In the genomic region with DNA sequence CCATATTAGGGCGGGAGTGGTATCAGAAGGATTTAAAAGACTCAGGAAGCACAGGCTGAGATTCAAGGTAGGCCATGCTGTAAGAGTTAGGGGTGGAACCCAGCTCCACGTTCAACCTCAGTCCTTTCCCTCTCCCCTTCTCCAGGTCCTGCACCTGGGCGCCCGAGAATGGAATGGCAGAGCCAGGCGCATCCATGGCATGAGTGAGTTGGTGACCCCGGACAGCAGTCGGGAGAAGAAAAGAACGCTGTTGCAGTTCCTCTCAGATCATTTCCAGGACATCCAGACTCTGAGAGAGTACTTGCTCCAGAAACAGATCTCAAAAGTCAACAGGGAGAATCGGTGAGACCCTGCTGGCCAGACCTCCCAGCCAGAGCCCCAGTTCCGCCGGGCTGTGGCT, we compare ENCODE assay signal across 21 mouse cellular contexts. TPM values are rescaled to one million over a fixed set of nuclear protein-coding genes. Genes with fewer than 3 reads are reported as not detected.
DNase-seq lines count a peak whose midpoint lies in the region; TF ChIP-seq lines count a peak whose summit lies in the region.
"Had no signal": no experiment of that assay in that cellular context is flagged by ENCODE, and none has a peak within 500 bp of the region (broad histone marks: within the 10 kb centered on the region; RNA-seq: fewer than 3 reads in every experiment).

No protein-coding gene starts in this region.

- H3K27ac ChIP-seq in bone marrow, adult 2 months (ENCODE audit: control insufficient read depth, insufficient read depth, low read depth, low read length, poor library complexity): no peak overlapping the region
- H3K27ac ChIP-seq: embryonic facial prominence, embryonic 12.5 days; forebrain, embryonic 12.5 days; heart, embryonic 15.5 days; hindbrain, embryonic 15.5 days had no signal

- 0 out of 2 replicates have a peak, but pooled peaks have one; percentile 13 for TF ChIP-seq POLR2A in bone marrow, adult 2 months (IDR thresholded peaks at IDR 0.05; ENCODE audit: borderline replicate concordance, control insufficient read depth, low read depth, low read length)

- H3K4me3 ChIP-seq in bone marrow, adult 2 months (replicated peaks; ENCODE audit: control insufficient read depth, low read depth, low read length): no peak overlapping the region
- H3K4me3 ChIP-seq: forebrain, embryonic 12.5 days; heart, embryonic 15.5 days had no signal

- no peaks in the 10 kb centered on the region for H3K4me1 ChIP-seq in bone marrow, adult 2 months (ENCODE audit: control insufficient read depth, insufficient read depth, low read length)

- peak; percentile 19 for DNase-seq in cerebellum, adult 9-11 months
- DNase-seq in cerebellum, postnatal 25 days: no peak
- peak; percentile 78 for DNase-seq in heart, adult 11 months
- DNase-seq in heart, adult 8-10 months (ENCODE audit: low spot score): no peak
- peak; percentile 42 for DNase-seq in testis, postnatal 10 days (ENCODE audit: low spot score)
- DNase-seq in testis, postnatal 14 days (ENCODE audit: low spot score): no peak
- DNase-seq: adrenal gland, adult 2 months; adrenal gland, postnatal 25 days; gastrocnemius, adult 2 months; kidney, adult 2 months had no signal

- 89% methylated on average over 11 of the region's 11 CpGs for WGBS in bone marrow, adult 2 months

- TF ChIP-seq CTCF in bone marrow, adult 2 months (IDR thresholded peaks at IDR 0.05; ENCODE audit: control insufficient read depth, insufficient read depth, low read length): no peak

RNA-seq across cellular contexts. Expression of gene Dmac2, which starts 1.5 kb away (rescaled TPM):
- 10 to 100 TPM; 57.8 to 63.3 (median 59.6) TPM for total RNA-seq in heart, adult 8-10 months (2022)
- polyA plus RNA-seq in bone marrow, adult 2 months (2011; ENCODE audit: insufficient read depth, insufficient read length, low replicate concordance, missing spikeins): 11.5 and 23.1 TPM in 2 replicates

RNA-seq across cellular contexts. Expression of gene Erich4, which starts 5.1 kb away (rescaled TPM):
- total RNA-seq in heart, adult 8-10 months (2022): under 1 TPM in 1 of 4 experiments, not detected in 3; 0.32 TPM
- polyA plus RNA-seq in bone marrow, adult 2 months (2011; ENCODE audit: insufficient read depth, insufficient read length, low replicate concordance, missing spikeins): not detected in 2 replicates
- total RNA-seq: adrenal gland, adult 2 months; adrenal gland, postnatal 25 days; CH12.LX; gastrocnemius, adult 2 months had no signal
- polyA plus RNA-seq: activated CD4-positive, CD25-positive, alpha-beta regulatory T cell, adult 4 months; adrenal gland, adult 2 months; cortical plate, adult 2 months; embryonic facial prominence, embryonic 12.5 days; forebrain, embryonic 12.5 days; heart, embryonic 11.5 days; heart, embryonic 15.5 days; hindbrain, embryonic 11.5 days; hindbrain, embryonic 15.5 days; Patski had no signal

RNA-seq across cellular contexts. Expression of gene B3gnt8, which starts 5.7 kb away (rescaled TPM):
- 1 to 10 TPM; 1.9 to 2.5 (median 2.4) TPM for total RNA-seq in heart, adult 8-10 months (2022)
- 15.2 and 26.9 TPM in 2 replicates for polyA plus RNA-seq in bone marrow, adult 2 months (2011; ENCODE audit: insufficient read depth, insufficient read length, low replicate concordance, missing spikeins)

RNA-seq across cellular contexts. Expression of gene Bckdha, which starts 38.0 kb away (rescaled TPM):
- total RNA-seq in heart, adult 8-10 months (2022): 100 to 1,000 TPM; 302 to 362 (median 329) TPM
- polyA plus RNA-seq in bone marrow, adult 2 months (2011; ENCODE audit: insufficient read depth, insufficient read length, low replicate concordance, missing spikeins): 26.3 and 36.1 TPM in 2 replicates

RNA-seq across cellular contexts. Expression of gene Exosc5, which starts 38.2 kb away (rescaled TPM):
- total RNA-seq in heart, adult 8-10 months (2022): 10 to 100 TPM; 17.5 to 20.4 (median 19.3) TPM
- 21.7 and 39.8 TPM in 2 replicates for polyA plus RNA-seq in bone marrow, adult 2 months (2011; ENCODE audit: insufficient read depth, insufficient read length, low replicate concordance, missing spikeins)

Comparison
In these comparisons a context has a peak if more than half of its experiments do, and no peak if none do; other contexts are left out.
1. DNase-seq: peak in cerebellum, adult 9-11 months (single experiment), heart, adult 11 months (single experiment) and testis, postnatal 10 days (single experiment); none in cerebellum, postnatal 25 days (0 of 2), heart, adult 8-10 months (single experiment) and testis, postnatal 14 days (single experiment).